ENCODE assay signal across 13 mouse cellular contexts in genomic region chr15:11909875-11910274, GRCm38 (mm10). TPM values are rescaled to one million over a fixed set of nuclear protein-coding genes. Genes with fewer than 3 reads are reported as not detected.
DNase-seq lines count a peak whose midpoint lies in the region; ATAC-seq and TF ChIP-seq lines count a peak whose summit lies in the region.
"Had no signal": no experiment of that assay in that cellular context is flagged by ENCODE, and none has a peak within 500 bp of the region (broad histone marks: within the 10 kb centered on the region; RNA-seq: fewer than 3 reads in every experiment).

No protein-coding gene starts in this region.

- peaks cover 14% of the 10 kb centered on the region for H3K27me3 ChIP-seq in forebrain, postnatal 0 days (ENCODE audit: insufficient read depth, low read length)
- peaks cover 33% of the 10 kb centered on the region for H3K27me3 ChIP-seq in forebrain, embryonic 12.5 days
- no peaks in the 10 kb centered on the region for H3K27me3 ChIP-seq in CH12.LX (replicated peaks)

- dilution Hi-C loops in CH12.LX (cut with MboI; ENCODE audit: extremely low pct_ligation_motif_present, extremely low pct_unique_long_range_greater_than_20kb, low sequenced_read_pairs): no loop called here

- TF ChIP-seq POLR2A in CH12.LX (IDR thresholded peaks at IDR 0.05; ENCODE audit: low read depth, low read length): no peak

- no peak for ATAC-seq in forebrain, postnatal 0 days
- ATAC-seq in forebrain, embryonic 12.5 days (ENCODE audit: low FRiP score): no peak

- no peaks in the 10 kb centered on the region for H3K36me3 ChIP-seq in forebrain, postnatal 0 days (ENCODE audit: insufficient read depth)
- H3K36me3 ChIP-seq in forebrain, embryonic 12.5 days (replicated peaks): no peaks in the 10 kb centered on the region
- H3K36me3 ChIP-seq in CH12.LX (replicated peaks in 1 of 2; ENCODE audit: control insufficient read depth in 1 of 2, insufficient read depth in 1 of 2, low read length in 1 of 2): no peaks in the 10 kb centered on the region
- H3K36me3 ChIP-seq: hindbrain, embryonic 15.5 days; midbrain, embryonic 12.5 days; stomach, embryonic 15.5 days had no signal

- H3K9me3 ChIP-seq in forebrain, postnatal 0 days (ENCODE audit: low read length): no peaks in the 10 kb centered on the region
- H3K9me3 ChIP-seq in forebrain, embryonic 12.5 days: no peaks in the 10 kb centered on the region
- peaks cover 6% of the 10 kb centered on the region for H3K9me3 ChIP-seq in CH12.LX (replicated peaks; ENCODE audit: low read length)
- H3K9me3 ChIP-seq: hindbrain, embryonic 15.5 days; midbrain, embryonic 12.5 days; stomach, embryonic 15.5 days had no signal

- peak; percentile 45 for DNase-seq in forebrain, postnatal 0 days
- DNase-seq in layer of hippocampus, adult 11-12 months (ENCODE audit: low spot score): peak; percentile 22
- no peak for DNase-seq in layer of hippocampus, postnatal 25 days (ENCODE audit: extremely low spot score in 1 of 2, low spot score in 1 of 2)
- peak; percentile 39 for DNase-seq in CH12.LX (ENCODE audit: extremely low read depth)
- DNase-seq in embryo, embryonic 9.5 days (ENCODE audit: extremely low spot score): peak; percentile 19
- no peak for DNase-seq in urinary bladder, postnatal 36 days (ENCODE audit: low spot score in 2 of 2)
- no peak for DNase-seq in neural tube, embryonic 10.5 days (ENCODE audit: extremely low spot score, low spot score)
- DNase-seq: adrenal gland, postnatal 14 days; gastrocnemius, postnatal 10 days had no signal

- H3K4me3 ChIP-seq in forebrain, postnatal 0 days (ENCODE audit: low read depth, low read length): no peak overlapping the region
- no peak overlapping the region for H3K4me3 ChIP-seq in forebrain, embryonic 12.5 days (replicated peaks)
- no peak overlapping the region for H3K4me3 ChIP-seq in CH12.LX (replicated peaks in 1 of 3; ENCODE audit: low read depth in 2 of 3, low read length in 2 of 3, poor library complexity in 1 of 3)
- H3K4me3 ChIP-seq: hindbrain, embryonic 15.5 days; midbrain, embryonic 12.5 days; stomach, embryonic 15.5 days had no signal

- WGBS in forebrain, postnatal 0 days: 43% methylated on average over 6 of the region's 6 CpGs
- WGBS in forebrain, embryonic 12.5 days: 47% methylated on average over 6 of the region's 6 CpGs

- H3K4me1 ChIP-seq in forebrain, postnatal 0 days (ENCODE audit: insufficient read depth): 0 out of 2 replicates have a peak, but pooled peaks cover 5% of the 10 kb centered on the region
- peaks cover 28% of the 10 kb centered on the region for H3K4me1 ChIP-seq in forebrain, embryonic 12.5 days
- peaks cover 0 to 2% of the 10 kb centered on the region in 2 experiments; a peak in 1 of 4 replicates for H3K4me1 ChIP-seq in CH12.LX (ENCODE audit: control insufficient read depth in 1 of 2, insufficient read depth in 2 of 2)

- TF ChIP-seq RAD21 in CH12.LX (IDR thresholded peaks at IDR 0.05; ENCODE audit: low read depth, low read length): peak; percentile 77

- in situ Hi-C loops in CH12.LX (cut with MboI; ENCODE audit: low pct_ligation_motif_present, low pct_unique_long_range_greater_than_20kb, low sequenced_read_pairs): no loop called here

- no peak overlapping the region for H3K27ac ChIP-seq in forebrain, postnatal 0 days (ENCODE audit: low read depth, low read length)
- no peak overlapping the region for H3K27ac ChIP-seq in forebrain, embryonic 12.5 days
- no peak overlapping the region for H3K27ac ChIP-seq in CH12.LX (ENCODE audit: insufficient read depth, low read depth)
- H3K27ac ChIP-seq: hindbrain, embryonic 15.5 days; midbrain, embryonic 12.5 days; stomach, embryonic 15.5 days had no signal

- TF ChIP-seq CTCF in forebrain, postnatal 0 days (IDR thresholded peaks at IDR 0.05; ENCODE audit: low read depth): peak; percentile 72
- peak; percentile 25 to 74; a peak in 3 of 4 replicates for TF ChIP-seq CTCF in CH12.LX (conservative IDR thresholded peaks at IDR 0.05 in 1 of 2, IDR thresholded peaks at IDR 0.05 in 1 of 2; ENCODE audit: low read depth in 2 of 2, low read length in 2 of 2)

- no peak for TF ChIP-seq EP300 in CH12.LX (IDR thresholded peaks at IDR 0.05; ENCODE audit: low read length)

- no peak overlapping the region for H3K4me2 ChIP-seq in forebrain, postnatal 0 days (ENCODE audit: low read depth)
- no peak overlapping the region for H3K4me2 ChIP-seq in forebrain, embryonic 12.5 days
- no peak overlapping the region for H3K4me2 ChIP-seq in CH12.LX (ENCODE audit: insufficient read depth, low read depth, poor library complexity, severe bottlenecking)
- H3K4me2 ChIP-seq: hindbrain, embryonic 15.5 days; midbrain, embryonic 12.5 days; stomach, embryonic 15.5 days had no signal

- H3K9ac ChIP-seq in forebrain, postnatal 0 days: no peak overlapping the region
- H3K9ac ChIP-seq in forebrain, embryonic 12.5 days: no peak overlapping the region
- H3K9ac ChIP-seq in CH12.LX (ENCODE audit: insufficient read depth, low read depth): no peak overlapping the region
- H3K9ac ChIP-seq: hindbrain, embryonic 15.5 days; midbrain, embryonic 12.5 days; stomach, embryonic 15.5 days had no signal

- H3K79me2 ChIP-seq in CH12.LX (replicated peaks; ENCODE audit: control insufficient read depth, extremely low read depth, insufficient read depth, poor library complexity, severe bottlenecking): no peaks in the 10 kb centered on the region

TF ChIP-seq in CH12.LX, 34 proteins besides CTCF, POLR2A, EP300 and RAD21:
- no peak for TF ChIP-seq JUND (conservative IDR thresholded peaks at IDR 0.05; ENCODE audit: low read depth, low read length)
- TF ChIP-seq SMC3 (IDR thresholded peaks at IDR 0.05; ENCODE audit: low read depth, low read length): peak; percentile 73
- TF ChIP-seq MAX (IDR thresholded peaks at IDR 0.05; ENCODE audit: low read length): no peak

RNA-seq across cellular contexts. Expression of gene Npr3, which starts 2.8 kb away (rescaled TPM):
- total RNA-seq in forebrain, postnatal 0 days (2014; rRNA removed): 5.6 and 5.9 TPM in 2 replicates
- 0.93 and 1.6 TPM in 2 replicates for polyA plus RNA-seq in forebrain, postnatal 0 days (2015; fragmentation: Nextera tagmentation; extraction: Ambion mirVana)
- 1.9 and 2.1 TPM in 2 replicates for polyA plus RNA-seq in forebrain, embryonic 12.5 days (2016; fragmentation: Nextera tagmentation; extraction: Ambion mirVana)
- total RNA-seq in layer of hippocampus, postnatal 25 days (2021): 10 to 100 TPM; 14.0 to 16.0 TPM
- 0.04 TPM in 1 of 2 replicates, not detected in the other for total RNA-seq in CH12.LX (2012; rRNA removed)
- not detected in 2 replicates for total RNA-seq in CH12.LX (2014; rRNA removed)
- polyA plus RNA-seq in CH12.LX (2012; ENCODE audit: insufficient read length, low read depth): not detected in 2 replicates

Comparison
In these comparisons a context has a peak if more than half of its experiments do, and no peak if none do; other contexts are left out.
1. DNase-seq: peak in forebrain, postnatal 0 days (single experiment), layer of hippocampus, adult 11-12 months (single experiment), CH12.LX (single experiment) and embryo, embryonic 9.5 days (single experiment); none in layer of hippocampus, postnatal 25 days (0 of 2), urinary bladder, postnatal 36 days (0 of 2) and neural tube, embryonic 10.5 days (single experiment).